Mouse (Mus musculus) spleen, adult 12 weeks (tissue): Measurements from ENCODE around the gene Mt4.

Experiments
- DNase-seq: peaks from one replicate; pipeline ENCODE4 v3.0.0; 2022; ENCODE audit warnings: low spot score

Mt4 gene

DNA sequence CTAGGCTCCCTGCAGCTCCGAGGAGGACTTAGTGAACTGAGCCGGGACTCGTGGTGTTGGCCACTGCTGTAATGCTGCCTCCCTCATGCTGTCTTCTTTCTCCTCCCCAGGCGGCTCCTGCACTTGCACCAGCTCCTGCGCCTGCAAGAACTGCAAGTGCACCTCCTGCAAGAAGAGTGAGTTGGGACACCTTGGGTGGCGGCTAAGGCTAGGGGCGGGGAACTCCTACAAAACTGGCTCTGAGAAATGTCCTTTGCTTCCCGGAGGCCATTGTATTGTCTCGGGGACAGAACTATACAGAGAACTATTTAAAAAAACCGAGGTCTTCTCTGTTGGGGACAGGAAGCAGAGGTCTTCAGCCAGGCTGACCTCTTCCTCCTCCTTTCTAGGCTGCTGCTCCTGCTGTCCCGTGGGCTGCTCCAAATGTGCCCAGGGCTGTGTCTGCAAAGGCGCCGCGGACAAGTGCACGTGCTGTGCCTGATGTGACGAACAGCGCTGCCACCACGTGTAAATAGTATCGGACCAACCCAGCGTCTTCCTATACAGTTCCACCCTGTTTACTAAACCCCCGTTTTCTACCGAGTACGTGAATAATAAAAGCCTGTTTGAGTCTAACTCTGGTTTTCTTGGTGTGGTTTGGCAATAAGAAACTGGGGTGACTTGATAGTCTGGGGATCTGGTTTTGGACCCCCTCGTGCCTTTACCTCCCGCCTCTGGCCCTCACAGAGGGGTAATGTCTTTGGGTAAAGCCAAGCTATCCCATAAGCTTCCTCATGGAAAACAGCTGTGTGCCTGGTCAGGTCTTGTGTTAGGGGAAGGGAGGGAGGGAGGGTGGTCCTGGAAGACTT is 42.9 kb downstream of the Mt4 start:
- DNase-seq, result no peak

DNA sequence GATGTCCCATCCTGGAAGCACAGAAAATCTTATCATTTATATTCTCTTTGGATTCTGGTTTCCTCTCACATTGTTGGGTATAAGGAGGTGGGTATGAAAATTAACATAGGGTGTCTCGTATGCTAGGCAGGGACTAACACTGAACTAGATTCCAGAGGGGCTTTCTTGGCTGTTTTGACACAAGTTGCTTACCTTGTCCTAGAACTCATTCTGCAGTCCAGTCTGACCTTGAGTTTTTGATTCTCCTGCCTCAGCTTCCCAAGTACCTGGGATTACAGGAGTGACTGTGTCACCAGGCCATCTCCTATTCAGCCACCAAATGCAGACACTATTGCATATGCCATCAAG is 43.5 kb downstream of the Mt4 start:
- DNase-seq, result no peak

DNA sequence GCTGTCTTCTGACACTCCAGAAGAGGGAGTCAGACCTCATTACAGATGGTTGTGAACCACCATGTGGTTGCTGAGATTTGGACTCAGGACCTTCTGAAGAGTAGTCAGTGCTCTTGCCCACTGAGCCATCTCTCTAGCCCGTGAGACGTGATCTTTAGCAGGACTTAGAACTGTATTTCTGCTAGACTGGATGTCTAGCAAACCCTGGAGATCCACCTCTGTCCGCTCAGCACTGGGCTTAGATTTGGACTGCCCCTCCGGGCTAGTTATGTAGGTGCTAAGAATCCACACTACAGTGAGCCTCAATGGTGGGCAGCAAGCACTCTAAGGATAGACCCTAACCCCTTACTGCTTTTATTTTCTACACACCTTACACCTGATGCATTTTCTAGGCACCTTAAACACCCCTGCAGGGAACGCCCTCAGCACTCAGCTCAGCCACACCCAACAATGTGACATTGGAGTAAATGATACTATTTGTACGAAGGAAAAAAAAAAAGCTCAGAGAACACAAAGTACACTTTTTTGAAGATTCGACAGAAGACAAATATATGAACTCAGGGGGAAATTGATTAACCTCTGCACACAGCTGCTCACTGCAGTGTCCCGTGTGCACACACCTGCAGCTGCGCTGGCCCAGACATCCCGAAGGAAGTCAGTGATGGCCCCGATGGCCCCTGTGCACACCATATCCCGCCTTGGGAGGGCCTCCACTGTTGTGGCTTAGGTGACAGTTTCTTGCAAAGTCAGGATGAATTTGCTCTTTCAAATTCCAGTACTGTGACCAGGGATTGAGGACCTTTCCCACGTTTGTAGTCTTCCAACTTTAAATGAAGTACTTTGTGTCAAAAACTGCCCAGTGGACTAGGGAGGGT is 45.3 kb downstream of the Mt4 start:
- DNase-seq, result no peak

DNA sequence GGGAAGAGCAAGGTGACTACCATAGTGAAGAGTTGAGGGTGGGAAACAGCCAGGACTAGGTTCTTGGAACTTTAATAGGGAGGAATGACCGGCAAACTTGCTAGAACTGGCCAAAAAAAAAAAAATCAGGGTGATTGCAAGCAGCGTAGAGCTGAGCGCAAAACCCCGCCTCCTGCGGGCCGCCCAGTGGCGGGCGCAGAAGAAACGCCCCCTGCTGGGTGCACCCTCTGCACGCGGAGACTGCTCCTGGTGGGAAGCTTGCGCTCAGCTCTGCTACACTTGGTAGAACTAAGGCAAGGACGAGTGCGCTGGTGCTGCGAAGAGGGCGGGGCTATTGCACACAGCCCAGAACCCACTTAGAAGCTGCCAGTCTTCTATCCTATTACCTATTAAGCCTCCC is 46.1 kb downstream of the Mt4 start:
- DNase-seq, result peak; percentile 73

DNA sequence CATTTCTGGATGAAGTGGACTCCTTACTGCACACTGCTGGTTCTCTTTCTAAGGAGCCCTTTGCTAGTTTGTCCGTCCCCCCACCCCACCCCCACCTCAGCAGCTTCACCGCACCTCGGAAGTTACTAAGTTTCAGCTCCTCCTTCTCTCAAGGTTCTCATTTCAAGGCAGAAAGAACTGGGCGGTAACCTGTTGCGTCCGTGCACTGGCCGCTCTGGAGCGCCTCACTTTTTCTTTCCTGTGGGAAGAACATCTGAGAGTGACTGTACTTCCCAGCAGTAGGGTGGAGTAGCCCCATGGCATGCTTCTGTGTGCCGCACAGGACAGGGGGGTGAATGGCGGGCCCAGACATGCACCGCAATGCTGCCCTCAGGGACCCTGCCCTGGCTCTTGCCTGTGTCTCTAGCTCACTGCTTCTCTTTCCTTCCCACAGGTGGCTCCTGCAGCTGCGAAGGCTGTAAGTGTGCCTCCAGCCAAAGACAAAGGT is 47.4 kb downstream of the Mt4 start:
- DNase-seq, result no peak

DNA sequence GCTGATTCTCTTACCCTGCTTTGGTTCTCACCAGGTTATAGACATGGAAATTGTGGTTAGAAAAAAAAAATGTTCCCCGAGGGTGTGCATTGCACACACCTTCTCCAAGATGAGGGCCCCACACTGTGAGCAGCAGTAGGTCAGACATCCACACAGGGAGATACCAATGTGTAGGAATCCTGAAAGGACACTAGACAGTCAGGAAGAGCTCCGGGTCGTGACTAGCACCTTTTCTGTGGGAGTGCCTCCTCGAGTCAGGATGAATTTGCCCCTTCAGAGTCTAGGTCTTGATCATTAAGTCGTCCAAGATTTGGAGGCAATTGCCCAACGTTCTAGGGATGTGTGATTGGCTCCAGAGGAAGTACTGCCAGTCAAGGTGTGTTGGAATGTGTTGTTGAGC is 48.8 kb downstream of the Mt4 start:
- DNase-seq, result no peak

DNA sequence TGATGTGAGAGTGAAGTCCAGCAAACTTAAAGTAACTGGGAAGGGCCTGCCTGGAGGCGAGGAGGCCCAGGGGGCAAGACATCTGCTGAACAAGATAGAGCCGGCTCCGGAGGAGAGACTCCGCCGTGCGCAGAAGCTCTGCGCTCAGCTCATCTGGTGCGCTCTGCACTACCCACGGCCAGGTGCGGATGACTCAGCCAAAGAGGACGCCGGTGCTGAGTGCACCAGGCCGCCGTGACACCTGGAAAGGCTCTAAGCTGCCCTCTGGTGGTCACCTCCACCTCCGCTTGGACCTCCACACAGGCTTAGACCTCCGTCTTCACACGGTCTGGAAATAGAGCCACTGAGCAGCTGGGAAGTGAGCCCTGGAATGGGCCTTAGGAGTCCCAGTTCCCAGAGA is 49.5 kb downstream of the Mt4 start:
- peak; percentile 23 for DNase-seq

DNA sequence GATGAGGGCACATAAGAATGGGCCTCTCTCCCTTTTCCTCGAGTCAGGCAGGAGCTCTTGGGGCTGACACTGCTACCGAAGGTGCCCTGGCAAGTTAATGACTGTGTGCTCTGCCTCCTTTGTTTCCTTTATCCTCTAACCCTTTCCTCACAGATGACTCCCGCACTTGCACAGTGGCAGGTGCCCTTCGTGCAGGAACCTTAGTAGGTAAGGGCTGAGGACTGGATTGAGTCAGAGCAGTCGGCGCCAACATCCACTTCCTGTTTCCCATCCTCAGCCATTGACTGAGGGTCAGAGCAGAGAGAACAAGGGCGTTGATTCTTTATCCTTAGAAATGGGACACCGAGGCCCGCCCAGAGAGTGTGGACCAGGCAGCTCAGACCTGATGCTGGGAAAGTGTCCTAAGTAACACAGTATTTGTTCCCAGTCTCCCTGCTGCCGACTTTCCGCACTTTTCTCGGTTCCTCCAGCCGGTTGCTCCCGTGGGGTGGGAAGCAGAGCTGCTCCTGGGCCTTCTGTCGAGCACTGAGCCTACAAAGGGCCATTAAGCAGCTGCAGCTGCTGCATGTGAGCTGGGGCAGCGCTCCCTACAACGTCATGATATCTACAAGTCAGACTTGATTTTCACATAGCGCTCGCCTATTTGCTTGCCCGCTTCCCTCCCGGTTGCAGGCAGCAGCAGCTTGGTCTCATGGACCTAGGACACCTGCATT is 50.4 kb downstream of the Mt4 start:
- no peak for DNase-seq
